Mouse (Mus musculus): ENCODE measurements at regions not wholly inside any gene's neighbourhood (a gene's known extent, or its start where the extent isn't known, plus 50 kb on each side); places are given as distances from the start of the nearest gene placed in this dataset.

DNA sequence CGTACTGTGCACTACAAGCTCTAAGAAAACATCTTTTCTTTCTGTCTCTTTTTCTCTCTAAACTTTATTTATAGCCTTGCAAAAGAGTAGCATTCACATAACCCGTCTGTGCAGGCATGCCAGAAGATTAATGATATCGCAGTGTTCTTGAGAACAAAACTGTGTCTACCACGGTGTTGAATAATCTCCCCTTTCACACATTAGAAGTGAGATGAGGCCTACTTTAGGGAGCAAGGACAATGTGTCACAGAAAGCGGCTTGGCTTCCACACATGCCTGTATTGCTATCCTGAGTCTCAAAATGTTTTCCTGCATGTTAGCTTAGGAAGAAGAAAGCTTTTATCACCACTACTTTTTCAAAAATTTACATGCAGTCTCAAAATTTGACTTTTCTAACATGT lies 170.1 kb upstream of the Mef2c start:
- no peaks in the 10 kb centered on the region for H3K79me2 ChIP-seq (ENCODE audit: control insufficient read depth, insufficient read depth, low read length)
- no peak overlapping the region for H3K4me3 ChIP-seq (ENCODE audit: insufficient read depth, low read depth, low read length)
- no peak overlapping the region for H3K27ac ChIP-seq (replicated peaks; ENCODE audit: insufficient read depth, low read depth, low read length)
- TF ChIP-seq POLR2A (IDR thresholded peaks at IDR 0.05; ENCODE audit: extremely low read depth, insufficient read depth, low read length): no peak
- no peak for TF ChIP-seq CTCF (IDR thresholded peaks at IDR 0.05; ENCODE audit: low read depth, low read length)
- WGBS: 80% methylated on average over 5 of the region's 5 CpGs
- H3K9ac ChIP-seq (ENCODE audit: low read depth, low read length): no peak overlapping the region
- H3K27me3 ChIP-seq (ENCODE audit: control insufficient read depth, insufficient read depth, low read length): no peaks in the 10 kb centered on the region
- no peak for DNase-seq (ENCODE audit: extremely low read depth, low read depth, low spot score)
- no peaks in the 10 kb centered on the region for H3K4me1 ChIP-seq (ENCODE audit: control insufficient read depth, insufficient read depth, low read length)
- H3K36me3 ChIP-seq (ENCODE audit: control insufficient read depth, insufficient read depth, low read length): no peaks in the 10 kb centered on the region

DNA sequence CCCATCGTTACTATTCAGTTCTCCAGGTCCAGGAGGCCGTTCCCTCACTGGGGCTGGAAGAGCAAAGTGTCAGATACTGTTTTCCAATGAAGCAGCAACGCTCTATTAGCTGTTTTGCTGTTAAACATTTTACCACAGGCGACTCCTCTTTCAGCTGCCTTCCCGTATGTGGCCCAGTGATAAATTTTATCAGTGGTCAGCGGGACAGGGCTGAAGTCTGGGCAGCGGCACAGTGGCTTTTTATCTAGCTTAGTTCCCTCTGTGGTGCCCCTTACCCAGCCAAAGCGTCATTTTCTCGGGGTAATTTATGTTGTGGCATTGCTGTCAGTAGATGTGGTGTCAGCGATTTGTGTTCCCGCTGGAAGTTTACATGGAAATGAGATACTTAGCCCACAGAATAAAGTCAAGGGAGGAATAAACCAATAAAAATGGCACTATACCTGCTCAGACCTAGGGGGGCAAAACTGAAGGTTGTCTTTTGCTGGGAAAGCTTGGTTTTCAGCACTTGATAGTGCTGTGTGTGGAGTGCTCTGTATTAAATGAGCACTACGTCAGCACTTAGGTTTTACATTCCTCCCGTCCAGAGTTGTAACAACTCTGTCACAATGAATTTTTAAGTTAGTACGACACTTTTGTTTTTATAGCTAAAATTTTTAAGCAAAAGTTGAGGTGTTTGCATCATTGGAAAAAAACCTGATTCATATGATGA lies 159.1 kb upstream of the Mef2c start:
- WGBS: 66% methylated on average over 14 of the region's 14 CpGs
- no peak for TF ChIP-seq CTCF (IDR thresholded peaks at IDR 0.05; ENCODE audit: low read depth, low read length)
- TF ChIP-seq POLR2A (IDR thresholded peaks at IDR 0.05; ENCODE audit: extremely low read depth, insufficient read depth, low read length): no peak
- H3K4me3 ChIP-seq (ENCODE audit: insufficient read depth, low read depth, low read length): no peak overlapping the region
- no peaks in the 10 kb centered on the region for H3K4me1 ChIP-seq (ENCODE audit: control insufficient read depth, insufficient read depth, low read length)
- no peak overlapping the region for H3K27ac ChIP-seq (replicated peaks; ENCODE audit: insufficient read depth, low read depth, low read length)
- H3K36me3 ChIP-seq (ENCODE audit: control insufficient read depth, insufficient read depth, low read length): no peaks in the 10 kb centered on the region
- no peak overlapping the region for H3K9ac ChIP-seq (ENCODE audit: low read depth, low read length)
- no peaks in the 10 kb centered on the region for H3K79me2 ChIP-seq (ENCODE audit: control insufficient read depth, insufficient read depth, low read length)
- H3K27me3 ChIP-seq (ENCODE audit: control insufficient read depth, insufficient read depth, low read length): no peaks in the 10 kb centered on the region
- DNase-seq (ENCODE audit: extremely low read depth, low read depth, low spot score): no peak

DNA sequence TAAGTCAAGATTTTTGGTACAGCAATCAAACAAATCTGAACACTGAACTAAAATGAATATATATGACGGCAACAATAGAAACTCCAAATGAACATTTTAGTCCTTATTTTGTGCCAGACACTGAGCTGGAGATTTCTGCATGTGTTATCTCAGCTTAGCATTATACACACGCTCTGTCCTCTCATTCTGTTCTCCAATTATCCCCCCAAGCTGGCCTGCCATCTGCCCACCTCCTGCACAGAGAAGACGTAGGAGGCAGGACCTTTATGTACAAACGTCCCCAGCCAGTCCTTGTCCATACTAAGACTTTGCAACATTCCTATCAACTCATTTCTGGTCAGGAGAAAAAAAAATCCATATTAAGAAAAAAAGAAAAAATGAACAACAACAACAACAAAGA lies 148.5 kb upstream of the Mef2c start:
- Histone ChIP-seq H3K79me2 (ENCODE audit: control insufficient read depth, insufficient read depth, low read length) (no peaks in the 10 kb centered on the region), H3K4me1 (ENCODE audit: control insufficient read depth, insufficient read depth, low read length) (no peaks in the 10 kb centered on the region), H3K27ac (replicated peaks; ENCODE audit: insufficient read depth, low read depth, low read length) (no peak overlapping the region), H3K36me3 (ENCODE audit: control insufficient read depth, insufficient read depth, low read length) (no peaks in the 10 kb centered on the region), H3K4me3 (ENCODE audit: insufficient read depth, low read depth, low read length) (no peak overlapping the region), H3K9ac (ENCODE audit: low read depth, low read length) (no peak overlapping the region), H3K27me3 (ENCODE audit: control insufficient read depth, insufficient read depth, low read length) (no peaks in the 10 kb centered on the region)
- TF ChIP-seq CTCF (IDR thresholded peaks at IDR 0.05; ENCODE audit: low read depth, low read length) (no peak), POLR2A (IDR thresholded peaks at IDR 0.05; ENCODE audit: extremely low read depth, insufficient read depth, low read length) (no peak)
- no peak for DNase-seq (ENCODE audit: extremely low read depth, low read depth, low spot score)
- 69% methylated on average over 4 of the region's 4 CpGs for WGBS

DNA sequence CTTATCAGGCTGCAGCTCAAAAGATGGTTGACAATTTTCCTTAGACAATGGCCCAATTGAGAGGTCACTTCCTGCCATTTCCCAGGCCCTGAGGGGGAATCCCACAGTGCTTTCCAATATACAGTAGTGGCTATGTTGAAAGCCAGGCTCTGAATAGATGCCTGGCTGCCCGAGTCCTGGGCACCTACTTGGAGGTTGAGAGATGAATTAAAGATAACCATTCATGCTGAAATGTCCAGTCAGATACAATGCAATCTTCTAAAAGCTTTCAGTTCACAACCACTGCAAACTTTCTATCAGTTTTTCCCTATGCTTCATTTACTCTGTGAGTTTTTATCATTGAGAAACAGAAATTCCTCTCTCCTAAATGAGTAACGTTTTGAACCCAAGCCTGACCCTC lies 143.3 kb upstream of the Mef2c start:
- H3K27me3 ChIP-seq (ENCODE audit: control insufficient read depth, insufficient read depth, low read length): no peaks in the 10 kb centered on the region

DNA sequence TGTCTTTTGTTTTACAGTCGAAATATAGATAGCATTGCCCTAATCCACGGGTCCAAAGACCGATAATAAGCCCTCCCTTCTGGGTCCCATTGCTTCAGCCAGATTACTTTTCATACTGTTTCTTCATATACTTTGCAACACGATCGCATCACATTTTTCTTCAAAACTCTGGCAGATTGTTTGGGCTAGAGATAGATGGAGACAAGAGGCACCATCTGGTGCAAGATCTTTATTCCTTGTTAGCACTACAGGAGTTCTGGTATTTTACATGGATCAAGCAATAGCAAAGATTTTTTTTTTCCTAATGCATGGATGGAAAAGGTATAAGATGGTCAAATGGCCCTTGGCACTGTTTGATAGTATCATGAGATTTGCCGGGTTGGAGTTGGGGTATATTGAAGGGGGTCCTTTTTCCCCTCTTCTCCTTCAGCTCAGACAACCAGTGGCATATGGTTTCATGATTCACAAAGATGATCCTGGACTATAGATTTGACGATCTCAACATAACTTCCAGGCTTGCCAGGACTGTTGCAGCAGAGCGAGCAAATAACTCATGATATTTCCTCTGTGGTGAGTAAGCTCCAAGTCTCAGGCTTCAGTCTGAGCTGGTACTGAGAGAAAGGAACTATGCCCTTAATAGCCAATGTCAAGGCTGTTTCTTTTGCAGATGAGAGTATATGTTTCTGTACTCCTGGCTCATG lies 127.6 kb upstream of the Mef2c start:
- H3K79me2 ChIP-seq (ENCODE audit: control insufficient read depth, insufficient read depth, low read length): no peaks in the 10 kb centered on the region
- no peak for DNase-seq (ENCODE audit: extremely low read depth, low read depth, low spot score)
- H3K27ac ChIP-seq (replicated peaks; ENCODE audit: insufficient read depth, low read depth, low read length): no peak overlapping the region
- H3K27me3 ChIP-seq (ENCODE audit: control insufficient read depth, insufficient read depth, low read length): no peaks in the 10 kb centered on the region
- H3K9ac ChIP-seq (ENCODE audit: low read depth, low read length): no peak overlapping the region
- no peaks in the 10 kb centered on the region for H3K36me3 ChIP-seq (ENCODE audit: control insufficient read depth, insufficient read depth, low read length)
- H3K4me1 ChIP-seq (ENCODE audit: control insufficient read depth, insufficient read depth, low read length): no peaks in the 10 kb centered on the region
- no peak for TF ChIP-seq POLR2A (IDR thresholded peaks at IDR 0.05; ENCODE audit: extremely low read depth, insufficient read depth, low read length)
- TF ChIP-seq CTCF (IDR thresholded peaks at IDR 0.05; ENCODE audit: low read depth, low read length): no peak
- H3K4me3 ChIP-seq (ENCODE audit: insufficient read depth, low read depth, low read length): no peak overlapping the region
- WGBS: 84% methylated on average over 8 of the region's 8 CpGs

More for the DNA sequence above, 143.3 kb upstream of the Mef2c start:
- H3K36me3 ChIP-seq (ENCODE audit: control insufficient read depth, insufficient read depth, low read length): no peaks in the 10 kb centered on the region
- no peaks in the 10 kb centered on the region for H3K79me2 ChIP-seq (ENCODE audit: control insufficient read depth, insufficient read depth, low read length)
- no peak for DNase-seq (ENCODE audit: extremely low read depth, low read depth, low spot score)
- no peak overlapping the region for H3K4me3 ChIP-seq (ENCODE audit: insufficient read depth, low read depth, low read length)
- no peak overlapping the region for H3K9ac ChIP-seq (ENCODE audit: low read depth, low read length)
- no peak overlapping the region for H3K27ac ChIP-seq (replicated peaks; ENCODE audit: insufficient read depth, low read depth, low read length)
- no peaks in the 10 kb centered on the region for H3K4me1 ChIP-seq (ENCODE audit: control insufficient read depth, insufficient read depth, low read length)
- 49% methylated on average over 2 of the region's 2 CpGs for WGBS
- no peak for TF ChIP-seq CTCF (IDR thresholded peaks at IDR 0.05; ENCODE audit: low read depth, low read length)
- TF ChIP-seq POLR2A (IDR thresholded peaks at IDR 0.05; ENCODE audit: extremely low read depth, insufficient read depth, low read length): no peak

DNA sequence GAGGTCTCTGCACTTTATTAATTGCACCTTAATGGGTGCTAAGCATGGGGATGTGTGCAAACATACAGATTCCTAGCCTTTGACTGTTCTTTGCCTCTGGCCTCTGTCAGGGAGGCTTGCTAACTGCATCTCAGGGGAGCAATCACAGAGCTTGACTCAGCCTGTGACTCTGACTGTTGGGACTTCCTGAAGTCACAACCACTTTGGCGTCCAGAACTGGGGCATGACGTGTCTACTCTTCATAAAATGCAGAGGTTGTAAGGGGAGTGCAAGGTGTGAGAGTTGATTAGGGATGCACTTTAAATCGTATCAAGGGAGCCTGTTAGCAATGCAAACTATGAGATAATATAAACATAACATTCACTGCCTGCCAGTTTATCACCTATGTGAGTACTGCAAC lies 125.2 kb upstream of the Mef2c start:
- 62% methylated on average over 3 of the region's 3 CpGs for WGBS
- Histone ChIP-seq H3K79me2 (ENCODE audit: control insufficient read depth, insufficient read depth, low read length) (no peaks in the 10 kb centered on the region), H3K9ac (ENCODE audit: low read depth, low read length) (no peak overlapping the region), H3K4me3 (ENCODE audit: insufficient read depth, low read depth, low read length) (no peak overlapping the region), H3K27me3 (ENCODE audit: control insufficient read depth, insufficient read depth, low read length) (no peaks in the 10 kb centered on the region), H3K4me1 (ENCODE audit: control insufficient read depth, insufficient read depth, low read length) (no peaks in the 10 kb centered on the region), H3K27ac (replicated peaks; ENCODE audit: insufficient read depth, low read depth, low read length) (no peak overlapping the region), H3K36me3 (ENCODE audit: control insufficient read depth, insufficient read depth, low read length) (no peaks in the 10 kb centered on the region)
- TF ChIP-seq POLR2A (IDR thresholded peaks at IDR 0.05; ENCODE audit: extremely low read depth, insufficient read depth, low read length) (no peak), CTCF (IDR thresholded peaks at IDR 0.05; ENCODE audit: low read depth, low read length) (no peak)
- no peak for DNase-seq (ENCODE audit: extremely low read depth, low read depth, low spot score)

Measured in liver, adult 2 months (tissue).